Mouse (Mus musculus) neural tube, embryonic 12.5 days (tissue): Measurements from ENCODE around the gene Trmt61a. TPM values are rescaled to one million over a fixed set of nuclear protein-coding genes. Genes with fewer than 3 reads are reported as not detected.
"Not testable (repeated sequence)": the region's sequence is repeated elsewhere in the genome, so short reads cannot be mapped to it uniquely, and the experiment has no call there.

Source experiments
- ATAC-seq: fragments of 200-750 bp; cut with Nextera tagmentation; 2 replicates; pipeline ENCODE4 v1.8.0; 2017; ENCODE audit warnings: low read depth, mild to moderate bottlenecking, moderate TSS enrichment, moderate library complexity; ENCODE audit not compliant: low FRiP score
- H3K27ac ChIP-seq: fragments of 300-500 bp; sonication (generic); 2 replicates; pipeline ENCODE4 v1.5.1; 2016
- H3K27me3 ChIP-seq: fragments of 300-500 bp; sonication (generic); replicated peaks from 2 replicates; pipeline ENCODE4 v1.6.1; 2016; ENCODE audit warnings: mild to moderate bottlenecking
- H3K36me3 ChIP-seq: fragments of 300-500 bp; sonication (generic); 2 replicates; pipeline ENCODE4 v1.6.1; 2016; ENCODE audit warnings: mild to moderate bottlenecking
- H3K4me1 ChIP-seq: fragments of 300-500 bp; sonication (generic); 2 replicates; pipeline ENCODE4 v1.6.1; 2016
- H3K4me2 ChIP-seq: fragments of 300-500 bp; sonication (generic); replicated peaks from 2 replicates; pipeline ENCODE4 v1.6.1; 2016; ENCODE audit warnings: mild to moderate bottlenecking
- H3K4me3 ChIP-seq: fragments of 300-500 bp; sonication (generic); 2 replicates; pipeline ENCODE4 v1.5.1; 2016
- H3K9ac ChIP-seq: fragments of 300-500 bp; sonication (generic); 2 replicates; pipeline ENCODE4 v1.6.1; 2016; ENCODE audit warnings: mild to moderate bottlenecking
- H3K9me3 ChIP-seq: fragments of 300-500 bp; sonication (generic); 2 replicates; pipeline ENCODE4 v1.6.1; 2016; ENCODE audit warnings: mild to moderate bottlenecking
- WGBS: fragments of 180-500 bp; shearing (Covaris S2); methylation state at CpG from one replicate; pipeline ENCODE4 v1.1.7; 2016; 5-methylcytosine and 5-hydroxymethylcytosine counted together
- polyA plus RNA-seq: library from polyadenylated mRNA; unstranded; fragments of >200 nt; fragmentation: Nextera tagmentation; extraction: Ambion mirVana; gene quantifications from 2 replicates; pipeline ENCODE4 v1.2.1, GENCODE M21; 2016

Gene Trmt61a
- polyA plus RNA-seq, 1 experiment from 2014 or later, result 12.0 TPM

GRCm38 (mm10) chr12:111704609-111705008 is 26.7 kb downstream of the Trmt61a start:
- H3K27ac ChIP-seq, result no peak overlapping the region

GRCm38 (mm10) chr12:111705186-111705973 is 27.5 kb downstream of the Trmt61a start:
- no peak for ATAC-seq
- Histone ChIP-seq H3K9ac (no peak overlapping the region), H3K36me3 (peaks cover 31% of the 10 kb centered on the region), H3K4me3 (no peak overlapping the region), H3K27ac (no peak overlapping the region), H3K9me3 (no peaks in the 10 kb centered on the region), H3K4me2 (no peak overlapping the region), H3K27me3 (no peaks in the 10 kb centered on the region), H3K4me1 (peaks cover 4% of the 10 kb centered on the region; the same call in 1 of the 2 replicates)
- 85% methylated on average over 15 of the region's 15 CpGs for WGBS

More at GRCm38 (mm10) chr12:111704609-111705008, 26.7 kb downstream of the Trmt61a start:
- Histone ChIP-seq H3K9me3 (no peaks in the 10 kb centered on the region), H3K4me2 (no peak overlapping the region), H3K4me1 (peaks cover 4% of the 10 kb centered on the region; the same call in 1 of the 2 replicates), H3K9ac (no peak overlapping the region), H3K36me3 (peaks cover 23% of the 10 kb centered on the region), H3K27me3 (no peaks in the 10 kb centered on the region), H3K4me3 (no peak overlapping the region)
- ATAC-seq, result no peak
- 46% methylated on average over 9 of the region's 9 CpGs for WGBS

GRCm38 (mm10) chr12:111708181-111708580 is 30.3 kb downstream of the Trmt61a start:
- peaks cover 41% of the 10 kb centered on the region for H3K36me3 ChIP-seq
- WGBS, result 81% methylated on average over 4 of the region's 4 CpGs

DNA sequence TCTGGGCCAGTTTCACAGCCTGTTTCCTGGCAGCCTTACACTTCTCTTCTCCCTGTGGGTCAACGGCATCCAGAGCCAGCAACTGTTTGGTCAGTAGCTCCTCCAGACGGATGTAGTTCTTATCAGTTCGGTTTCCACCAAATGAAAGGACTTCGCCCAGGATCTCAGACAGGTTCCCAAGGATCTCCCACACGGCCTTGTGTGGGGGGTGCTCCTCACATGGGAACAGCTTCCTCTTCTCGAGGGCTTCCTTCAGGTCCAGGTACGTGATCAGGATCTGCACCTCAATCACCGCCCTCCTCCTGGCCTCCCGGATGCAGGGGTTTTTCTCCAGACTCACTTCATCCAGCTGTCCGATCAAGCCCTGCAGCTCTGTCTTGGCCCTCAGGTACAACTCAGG is 32.2 kb downstream of the Trmt61a start:
- no peaks in the 10 kb centered on the region for H3K27me3 ChIP-seq
- no peak for ATAC-seq
- no peaks in the 10 kb centered on the region for H3K9me3 ChIP-seq
- no peak overlapping the region for H3K4me3 ChIP-seq
- WGBS, result 92% methylated on average over 10 of the region's 10 CpGs
- H3K4me2 ChIP-seq, result no peak overlapping the region
- peaks cover 41% of the 10 kb centered on the region for H3K36me3 ChIP-seq
- H3K27ac ChIP-seq, result no peak overlapping the region
- H3K9ac ChIP-seq, result no peak overlapping the region
- H3K4me1 ChIP-seq, result peaks cover 23% of the 10 kb centered on the region

More at GRCm38 (mm10) chr12:111708181-111708580, 30.3 kb downstream of the Trmt61a start:
- Histone ChIP-seq H3K27ac (no peak overlapping the region), H3K9me3 (no peaks in the 10 kb centered on the region), H3K4me1 (peaks cover 17% of the 10 kb centered on the region), H3K9ac (no peak overlapping the region), H3K27me3 (no peaks in the 10 kb centered on the region), H3K4me2 (no peak overlapping the region), H3K4me3 (no peak overlapping the region)
- no peak for ATAC-seq

DNA sequence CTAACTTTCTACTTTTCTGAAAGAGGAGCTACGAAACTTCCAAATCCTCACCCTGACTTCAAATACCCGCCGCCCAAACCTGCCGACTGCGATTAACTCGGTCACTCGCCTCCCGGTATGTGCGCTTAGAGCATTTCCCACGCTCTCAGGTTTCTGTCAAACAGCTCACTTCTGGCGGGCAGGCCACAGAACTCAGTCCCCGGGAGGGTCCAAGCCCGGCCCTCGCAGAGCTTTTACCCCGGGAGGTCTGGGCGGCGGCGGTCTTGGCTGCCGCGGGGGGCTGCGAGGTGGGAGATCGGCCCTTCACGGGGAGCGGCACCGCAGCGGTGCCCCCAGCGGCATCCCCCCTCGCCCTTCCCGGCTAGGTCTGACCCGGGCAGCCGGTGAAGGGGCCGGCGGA is 34.6 kb downstream of the Trmt61a start:
- H3K4me3 ChIP-seq, result peak overlapping the region; percentile 100
- H3K27ac ChIP-seq, result peak overlapping the region; percentile 66
- peak overlapping the region; percentile 91 for H3K4me2 ChIP-seq
- peak overlapping the region; percentile 96 for H3K9ac ChIP-seq
- under 1% methylated on average over 33 of the region's 33 CpGs for WGBS
- peaks cover 43% of the 10 kb centered on the region for H3K36me3 ChIP-seq
- H3K4me1 ChIP-seq, result peaks cover 23% of the 10 kb centered on the region
- H3K9me3 ChIP-seq, result no peaks in the 10 kb centered on the region
- no peaks in the 10 kb centered on the region for H3K27me3 ChIP-seq
- ATAC-seq, result peak; percentile 18; the same call in 1 of the 2 replicates

DNA sequence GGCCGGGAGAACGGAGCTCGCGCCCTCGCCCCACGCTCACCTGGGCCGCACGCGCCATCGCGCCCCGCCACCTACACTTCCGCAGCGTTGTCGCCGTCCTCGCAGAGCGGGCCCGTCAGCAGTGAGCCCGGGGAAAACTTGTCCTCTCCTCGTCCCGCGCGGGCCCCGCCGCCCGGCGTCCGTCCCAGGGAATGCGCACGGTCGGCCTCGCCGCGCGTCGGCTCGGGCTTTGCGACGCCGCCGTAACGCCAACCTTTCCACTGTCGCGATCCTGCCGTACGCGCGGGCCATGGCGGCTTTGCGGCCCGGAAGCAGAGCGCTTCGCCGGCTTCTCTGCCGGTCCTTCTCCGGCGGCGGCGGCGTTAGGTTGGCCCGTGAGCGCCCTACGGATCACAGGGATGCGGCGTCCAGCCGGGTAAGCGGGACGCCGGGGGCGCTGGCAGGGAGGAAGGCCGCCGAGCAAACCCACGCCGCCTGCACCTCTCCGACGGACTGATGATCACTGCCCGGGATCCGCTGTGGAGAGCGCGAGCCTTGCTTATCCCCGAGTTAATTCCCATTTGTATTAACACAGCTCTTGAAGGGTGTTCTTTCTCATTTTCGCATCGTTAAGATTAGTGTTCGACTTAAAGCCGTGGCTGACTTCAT is 35.2 kb downstream of the Trmt61a start, which contains the start of the genes Bag5 and Apopt1:
Gene Bag5 (minus strand): TSS at position 254 of the 648 bp plus-strand sequence.
Gene Apopt1 (plus strand): TSS at position 258 of the 648 bp plus-strand sequence.
- Histone ChIP-seq H3K36me3 (peaks cover 37% of the 10 kb centered on the region), H3K4me1 (peaks cover 23% of the 10 kb centered on the region), H3K9ac (peak within 1 kb of the TSS; percentile 96), H3K4me2 (peak within 1 kb of the TSS; percentile 91), H3K27ac (peak within 1 kb of the TSS; percentile 66), H3K9me3 (no peaks in the 10 kb centered on the region), H3K4me3 (peak within 1 kb of the TSS; percentile 100), H3K27me3 (no peaks in the 10 kb centered on the region)
- under 1% methylated on average over 82 of the region's 86 CpGs for WGBS
- peak; percentile 92 for ATAC-seq

DNA sequence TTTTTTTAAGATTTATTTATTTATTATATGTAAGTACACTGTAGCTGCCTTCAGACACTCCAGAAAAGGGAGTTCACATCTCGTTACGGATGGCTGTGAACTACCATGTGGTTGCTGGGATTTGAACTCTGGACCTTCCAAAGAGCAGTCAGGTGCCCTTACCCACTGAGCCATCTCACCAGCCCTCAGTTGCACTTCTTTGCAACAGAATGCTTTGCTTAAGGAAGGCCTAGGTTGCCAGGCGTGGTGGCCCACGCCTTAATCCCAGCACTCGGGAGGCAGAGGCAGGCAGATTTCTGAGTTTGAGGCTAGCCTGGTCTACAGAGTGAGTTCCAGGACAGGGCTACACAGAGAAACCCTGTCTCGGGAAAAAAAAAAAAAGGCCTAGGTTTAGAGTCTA is 36.0 kb downstream of the Trmt61a start:
- H3K27ac ChIP-seq, ATAC-seq, H3K27me3 ChIP-seq, H3K9ac ChIP-seq, H3K9me3 ChIP-seq: not testable (repeated sequence)
- peak overlapping the region; percentile 91 for H3K4me2 ChIP-seq
- peak overlapping the region; percentile 100 for H3K4me3 ChIP-seq
- peaks cover 30% of the 10 kb centered on the region for H3K36me3 ChIP-seq
- peaks cover 23% of the 10 kb centered on the region for H3K4me1 ChIP-seq
- WGBS, result 81% methylated on average over 6 of the region's 6 CpGs

DNA sequence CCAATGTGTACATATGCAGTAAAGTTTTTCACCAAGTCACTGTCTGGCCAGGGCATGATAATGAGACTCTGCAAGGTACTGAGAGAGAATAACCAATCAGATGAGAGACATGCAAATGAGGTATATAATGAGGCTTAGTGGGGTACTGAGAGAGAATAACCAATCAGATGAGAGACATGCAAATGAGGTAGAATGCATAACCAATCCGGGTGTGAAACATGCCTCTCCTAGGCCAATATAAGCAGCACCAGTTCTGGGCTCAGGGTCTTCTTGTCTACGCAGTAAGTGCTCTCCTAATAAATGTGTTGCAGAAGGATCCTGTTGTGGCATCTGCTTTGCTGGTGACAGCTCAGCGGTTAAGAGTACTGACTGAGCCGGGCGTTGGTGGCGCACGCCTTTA is 38.6 kb downstream of the Trmt61a start:
- Histone ChIP-seq H3K36me3 (peaks cover 5% of the 10 kb centered on the region), H3K9ac (no peak overlapping the region), H3K4me3 (no peak overlapping the region), H3K27ac (no peak overlapping the region), H3K9me3 (no peaks in the 10 kb centered on the region), H3K4me2 (no peak overlapping the region), H3K4me1 (peaks cover 19% of the 10 kb centered on the region), H3K27me3 (no peaks in the 10 kb centered on the region)
- 96% methylated on average over 7 of the region's 7 CpGs for WGBS
- no peak for ATAC-seq

- no peak overlapping the region for H3K9ac ChIP-seq
- H3K27me3 ChIP-seq, result no peaks in the 10 kb centered on the region
- H3K36me3 ChIP-seq, result peaks cover 5% of the 10 kb centered on the region
- no peaks in the 10 kb centered on the region for H3K9me3 ChIP-seq
- no peak overlapping the region for H3K4me2 ChIP-seq
- no peak overlapping the region for H3K27ac ChIP-seq
- ATAC-seq, result no peak
- peaks cover 11% of the 10 kb centered on the region; the same call in 1 of the 2 replicates for H3K4me1 ChIP-seq
- 47% methylated on average over 8 of the region's 8 CpGs for WGBS
- no peak overlapping the region for H3K4me3 ChIP-seq
These were observed 40.8 kb downstream of the Trmt61a start for GRCm38 (mm10) chr12:111718656-111719055.

DNA sequence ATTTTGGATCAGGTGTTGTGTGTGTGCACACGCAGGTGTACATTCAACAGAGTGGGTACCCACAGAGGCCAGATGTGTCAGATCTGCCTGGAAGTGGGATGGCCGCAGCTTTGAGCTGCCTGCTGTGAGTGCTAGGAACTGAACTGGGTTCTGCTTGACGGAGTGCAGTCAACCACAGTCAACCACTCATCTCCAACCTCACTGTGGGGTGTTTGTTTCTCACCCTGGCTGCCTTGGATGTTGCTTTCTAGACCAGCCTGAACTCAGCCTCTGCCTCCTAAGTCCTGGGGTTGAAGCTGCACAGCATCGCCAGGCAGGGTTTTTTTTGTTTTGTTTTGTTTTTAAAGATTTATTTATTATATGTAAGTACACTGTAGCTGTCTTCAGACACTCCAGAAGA is 42.3 kb downstream of the Trmt61a start:
- WGBS, result 79% methylated on average over 4 of the region's 4 CpGs
- Histone ChIP-seq H3K4me1 (0 out of 2 replicates have a peak, but pooled peaks cover 7% of the 10 kb centered on the region), H3K36me3 (peaks cover 19% of the 10 kb centered on the region)

GRCm38 (mm10) chr12:111722654-111723053 is 44.7 kb downstream of the Trmt61a start:
- H3K27ac ChIP-seq, result no peak overlapping the region
- H3K36me3 ChIP-seq, result peaks cover 31% of the 10 kb centered on the region
- no peak overlapping the region for H3K4me3 ChIP-seq
- H3K9ac ChIP-seq, result no peak overlapping the region
- H3K4me2 ChIP-seq, result no peak overlapping the region
- no peak for ATAC-seq
- no peaks in the 10 kb centered on the region for H3K9me3 ChIP-seq
- 0 out of 2 replicates have a peak, but pooled peaks cover 7% of the 10 kb centered on the region for H3K4me1 ChIP-seq
- WGBS, result 74% methylated on average over 9 of the region's 9 CpGs
- no peaks in the 10 kb centered on the region for H3K27me3 ChIP-seq

More for the DNA sequence above, 42.3 kb downstream of the Trmt61a start:
- Histone ChIP-seq H3K27ac (no peak overlapping the region), H3K27me3 (no peaks in the 10 kb centered on the region), H3K9ac (no peak overlapping the region), H3K4me3 (no peak overlapping the region), H3K9me3 (no peaks in the 10 kb centered on the region), H3K4me2 (no peak overlapping the region)
- no peak for ATAC-seq

DNA sequence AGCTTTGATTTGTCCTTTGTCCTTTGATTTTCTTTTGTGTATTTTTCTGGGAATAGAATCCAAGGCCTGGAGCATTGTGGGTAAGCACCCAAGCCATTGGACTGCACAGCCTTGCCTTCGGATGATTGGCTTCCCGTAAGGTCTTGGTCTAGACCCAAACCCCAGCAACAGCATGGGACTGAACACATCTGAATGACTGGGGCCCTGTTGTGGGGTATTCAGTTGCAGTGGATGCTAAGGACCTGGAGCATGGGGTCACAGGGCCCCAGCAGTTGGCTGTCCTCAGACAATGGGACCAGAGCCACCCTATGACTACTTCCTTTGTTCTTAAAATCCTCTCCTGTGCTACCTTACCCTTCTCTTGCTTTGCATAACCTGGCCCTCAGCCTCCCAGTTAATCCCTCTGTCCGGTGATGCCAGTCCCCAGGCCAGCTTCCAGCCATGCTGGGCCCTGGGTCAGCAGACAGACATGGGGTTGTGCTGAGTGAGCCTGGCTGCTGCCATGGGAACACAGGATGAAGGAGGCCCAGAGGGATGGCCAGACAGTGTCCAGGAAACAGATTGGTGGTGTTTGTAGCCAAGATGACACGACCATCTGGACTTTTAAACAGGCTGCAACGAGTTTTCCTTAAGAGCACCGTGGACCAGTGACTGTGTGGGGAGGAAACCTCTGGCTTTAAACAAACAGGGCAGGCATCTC is 46.9 kb downstream of the Trmt61a start:
- 53% methylated on average over 6 of the region's 6 CpGs for WGBS

More for the DNA sequence above, 46.9 kb downstream of the Trmt61a start:
- H3K36me3 ChIP-seq, result peaks cover 39% of the 10 kb centered on the region
- no peak for ATAC-seq
- H3K27ac ChIP-seq, result no peak overlapping the region
- no peaks in the 10 kb centered on the region for H3K9me3 ChIP-seq
- H3K4me2 ChIP-seq, result no peak overlapping the region
- 0 out of 2 replicates have a peak, but pooled peaks cover 7% of the 10 kb centered on the region for H3K4me1 ChIP-seq
- H3K9ac ChIP-seq, result 0 out of 2 replicates have a peak overlapping the region, but pooled peaks have one; percentile 3
- no peaks in the 10 kb centered on the region for H3K27me3 ChIP-seq
- no peak overlapping the region for H3K4me3 ChIP-seq
